Mouse (Mus musculus): ENCODE results near the gene Mmp8.

DNA sequence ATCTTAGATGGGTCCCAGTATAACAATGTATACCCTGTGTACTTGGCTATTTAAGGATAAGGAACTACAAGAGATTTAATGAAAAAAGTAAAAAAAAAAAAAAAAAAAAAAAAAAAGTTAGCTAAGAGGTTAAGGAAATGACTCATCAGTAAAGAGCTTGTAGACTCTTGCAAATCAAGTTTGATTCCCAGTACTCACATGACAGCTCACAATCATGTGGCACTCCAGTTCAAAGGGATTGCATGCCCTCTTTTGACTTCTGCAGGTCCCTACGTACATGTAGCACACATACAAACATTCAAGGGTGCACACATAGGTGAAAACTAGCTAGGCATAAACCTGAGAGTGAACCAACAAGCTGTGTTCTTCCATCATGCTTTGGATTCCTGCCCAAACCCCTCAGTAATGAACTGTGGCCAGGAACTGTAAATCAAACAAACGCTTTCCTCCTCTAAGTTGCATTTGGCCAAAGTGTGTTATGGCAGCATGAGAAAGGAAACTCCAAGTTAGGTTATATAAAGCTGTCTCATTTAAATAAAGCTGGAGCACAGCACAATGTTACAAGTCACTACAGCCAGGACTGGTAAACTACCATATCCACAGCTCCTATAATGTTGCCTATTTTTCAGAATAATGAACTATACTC, 14.5 kb downstream of the Mmp8 start:
- no peak for TF ChIP-seq HCFC1 (IDR thresholded peaks at IDR 0.05; ENCODE audit: low read depth, low read length)
- no peak for TF ChIP-seq E2F4 (IDR thresholded peaks at IDR 0.05; ENCODE audit: borderline replicate concordance, low read depth, low read length)
- TF ChIP-seq CTCF (IDR thresholded peaks at IDR 0.05 in 2 of 3, conservative IDR thresholded peaks at IDR 0.05 in 1 of 3; ENCODE audit: control insufficient read depth in 1 of 3, insufficient read depth in 1 of 3, low read depth in 2 of 3, low read length in 3 of 3, poor library complexity in 1 of 3, severe bottlenecking in 1 of 3) = no peak
- no peak for TF ChIP-seq RAD21 (IDR thresholded peaks at IDR 0.05; ENCODE audit: low read depth, low read length)
- TF ChIP-seq POLR2A (IDR thresholded peaks at IDR 0.05; ENCODE audit: control insufficient read depth in 1 of 2, insufficient read depth in 1 of 2, low read depth in 1 of 2, low read length in 2 of 2, poor library complexity in 1 of 2) = no peak
- peak; percentile 27 to 40; a peak in 1 of 4 replicates for TF ChIP-seq EP300 (IDR thresholded peaks at IDR 0.05; ENCODE audit: low read depth in 1 of 2, low read length in 2 of 2)
- peak; percentile 37; the same call in 1 of the 2 replicates for TF ChIP-seq MYC (IDR thresholded peaks at IDR 0.05; ENCODE audit: low read depth, low read length)
- TF ChIP-seq MXI1 (IDR thresholded peaks at IDR 0.05; ENCODE audit: low read depth, low read length) = no peak
- peak; percentile 81; the same call in 1 of the 2 replicates for TF ChIP-seq USF1 (IDR thresholded peaks at IDR 0.05; ENCODE audit: low read depth, low read length)
